Mouse (Mus musculus): ENCODE data around the gene Bcl7a. TPM values are rescaled to one million over a fixed set of nuclear protein-coding genes. Genes with fewer than 3 reads are reported as not detected.

The Bcl7a gene
- total RNA-seq, 2 experiments from 2014 or later: 4.9 to 10.7 TPM

DNA sequence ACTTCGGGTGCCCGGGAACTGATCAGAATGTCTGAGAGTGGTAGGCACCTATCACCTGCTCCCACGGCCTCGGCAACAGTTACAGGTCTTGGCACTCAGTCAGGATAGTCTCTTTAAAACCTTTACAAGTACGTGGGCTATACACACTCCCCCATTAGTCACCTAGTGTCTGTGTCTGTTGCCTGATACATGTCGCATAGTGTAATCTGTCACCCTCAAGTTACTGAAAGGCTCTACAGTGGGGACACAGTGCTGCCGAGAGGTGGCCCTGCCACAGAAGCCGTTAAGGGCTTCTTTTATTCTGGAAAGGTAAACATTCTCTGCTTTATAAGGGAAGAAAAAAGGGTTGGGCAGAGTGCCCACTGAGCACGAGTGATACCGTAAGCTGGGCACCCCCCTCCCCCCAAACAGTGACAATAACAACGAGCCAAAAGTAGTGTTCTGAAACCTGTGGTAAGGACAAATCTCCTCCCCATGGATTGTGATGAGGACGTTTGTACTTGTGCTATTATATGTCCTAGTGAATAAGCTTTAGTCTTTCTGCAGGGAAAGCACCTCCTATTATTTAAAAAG lies 30.5 kb upstream of the Bcl7a start:
- no peak for TF ChIP-seq CTCF (IDR thresholded peaks at IDR 0.05)
- Histone ChIP-seq H3K4me3 (no peak overlapping the region), H3K27ac (no peak overlapping the region)
- intact Hi-C loops (cut with DNase I): no loop called here
- DNase-seq: no peak

DNA sequence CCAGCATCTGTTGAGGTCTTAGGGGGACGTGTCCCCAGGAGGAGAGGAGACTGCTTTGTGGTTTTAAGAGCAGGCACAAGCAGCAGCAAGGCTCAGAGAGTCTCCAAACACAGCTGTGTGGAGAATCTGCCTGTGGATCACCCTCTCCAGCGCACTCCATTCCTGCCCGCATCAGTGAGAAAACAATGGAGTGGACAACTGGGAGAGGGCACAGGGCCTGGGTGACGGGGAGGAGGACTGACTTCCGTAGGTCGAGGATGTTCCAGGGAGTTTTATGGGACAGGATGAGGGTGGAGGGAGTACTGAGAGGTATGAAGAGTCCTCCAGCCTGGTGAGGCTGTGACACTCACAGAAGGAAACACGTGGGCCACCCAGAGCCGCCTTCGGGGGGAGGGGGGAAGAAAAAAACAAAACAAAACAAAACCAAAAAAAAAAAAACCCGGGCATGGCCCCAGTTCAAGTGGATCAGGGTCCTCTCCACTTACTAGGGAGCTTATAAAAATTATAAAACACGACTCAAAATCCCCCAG lies 29.7 kb upstream of the Bcl7a start:
- no peak overlapping the region for H3K27ac ChIP-seq
- no peak overlapping the region for H3K4me3 ChIP-seq
- DNase-seq: no peak
- intact Hi-C loops (cut with DNase I): no loop called here
- no peak for TF ChIP-seq CTCF (IDR thresholded peaks at IDR 0.05)

DNA sequence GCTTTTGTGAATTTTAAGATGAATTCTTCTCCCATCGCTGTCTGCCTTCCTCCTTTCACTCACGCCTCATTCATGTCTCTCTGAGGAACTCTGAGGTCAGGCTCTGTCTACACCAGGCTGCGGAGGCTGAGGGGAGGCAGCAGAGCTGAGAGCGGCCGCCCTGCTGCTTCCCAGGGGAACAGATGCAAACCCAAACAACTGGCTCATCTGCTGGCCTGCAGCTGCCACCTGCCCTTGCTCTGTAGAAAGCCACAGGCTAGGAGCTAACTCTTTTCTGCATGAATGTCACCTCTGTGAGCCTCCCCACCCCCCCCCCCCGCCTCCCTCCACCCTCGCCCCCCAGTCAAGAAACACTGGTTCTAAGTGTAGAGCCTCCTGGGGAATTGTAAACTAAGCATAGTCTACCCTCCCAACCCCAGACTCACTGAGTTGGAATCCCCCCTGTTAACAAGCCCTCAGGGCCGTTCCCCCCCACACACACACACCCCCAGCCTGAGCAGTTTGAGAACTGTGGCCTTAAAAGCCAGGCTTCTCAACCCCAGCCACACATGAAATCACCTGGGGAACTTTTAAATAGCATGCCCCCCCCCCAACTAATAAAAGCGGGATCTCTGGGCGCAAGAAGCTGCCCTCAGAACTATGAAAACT lies 28.3 kb upstream of the Bcl7a start:
- Histone ChIP-seq H3K4me3 (no peak overlapping the region), H3K27ac (no peak overlapping the region)
- no peak for TF ChIP-seq CTCF (IDR thresholded peaks at IDR 0.05)
- intact Hi-C loops (cut with DNase I): no loop called here
- no peak for DNase-seq

DNA sequence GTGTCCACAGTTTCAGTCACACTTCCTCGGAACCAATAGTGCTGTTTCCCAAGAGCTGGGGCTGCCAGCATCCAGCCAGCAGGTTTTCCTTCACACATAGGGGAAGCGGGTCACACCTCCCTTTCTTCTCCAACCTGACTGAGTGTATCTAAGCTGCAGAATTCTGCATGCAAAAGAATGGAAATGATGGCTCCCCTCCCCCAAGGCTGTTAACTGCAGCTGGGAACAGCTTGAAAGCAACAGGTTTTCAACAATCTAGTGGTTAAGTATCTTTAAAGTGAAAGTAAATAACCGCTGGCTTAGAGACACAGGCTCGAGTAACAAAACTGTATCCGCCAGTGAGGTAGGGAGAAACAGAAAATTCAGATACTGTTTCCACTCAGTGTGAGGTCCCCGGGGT lies 25.6 kb upstream of the Bcl7a start:
- H3K27ac ChIP-seq: peak overlapping the region; percentile 53; the same call in 1 of the 2 replicates
- no peak for DNase-seq
- H3K4me3 ChIP-seq: peak overlapping the region; percentile 72

DNA sequence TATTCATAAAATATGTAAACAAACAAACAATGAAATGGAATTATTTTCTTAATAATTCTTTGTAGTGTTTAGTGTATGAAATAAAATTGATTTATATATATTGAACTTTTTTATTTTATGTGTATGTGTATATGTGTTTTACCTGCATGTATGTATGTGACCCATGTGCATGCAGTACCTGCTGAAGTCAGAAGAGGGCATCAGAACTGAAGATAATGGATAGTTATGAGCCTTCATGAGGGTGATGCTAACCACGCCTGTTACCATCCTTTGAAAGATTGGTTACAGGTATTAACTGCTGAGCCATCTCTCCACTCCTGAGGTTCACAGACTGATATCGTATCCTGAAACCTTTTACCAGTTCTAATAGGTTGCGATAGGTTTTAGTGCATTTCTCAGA lies 23.5 kb upstream of the Bcl7a start:
- intact Hi-C loops (cut with DNase I): no loop called here
- peak; percentile 23; the same call in 1 of the 2 replicates for TF ChIP-seq CTCF (IDR thresholded peaks at IDR 0.05)

More for the DNA sequence above, 25.6 kb upstream of the Bcl7a start:
- TF ChIP-seq CTCF (IDR thresholded peaks at IDR 0.05): no peak
- intact Hi-C loops (cut with DNase I): no loop called here

DNA sequence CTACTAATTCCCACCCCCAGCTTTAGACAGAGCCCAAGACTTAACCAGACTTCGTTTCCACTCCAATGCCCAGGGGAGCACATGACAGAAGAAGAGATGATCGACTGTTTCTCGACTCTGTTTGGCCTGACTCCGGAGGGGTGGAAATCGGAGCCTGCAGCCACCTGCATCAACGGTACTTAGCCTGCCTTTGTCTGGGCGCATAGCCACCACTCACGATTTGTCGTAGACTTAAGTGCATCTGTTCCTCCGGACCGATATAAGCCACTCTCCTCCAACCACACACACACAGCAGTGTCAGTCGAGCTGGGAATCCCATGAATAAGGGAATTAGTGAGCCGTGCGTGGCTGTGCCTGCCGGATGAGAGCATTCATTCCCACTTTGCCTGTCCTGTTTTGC lies 19.4 kb upstream of the Bcl7a start:
- no peak for TF ChIP-seq CTCF (IDR thresholded peaks at IDR 0.05)

More for the DNA sequence above, 23.5 kb upstream of the Bcl7a start:
- no peak for DNase-seq
- Histone ChIP-seq H3K27ac (no peak overlapping the region), H3K4me3 (no peak overlapping the region)

DNA sequence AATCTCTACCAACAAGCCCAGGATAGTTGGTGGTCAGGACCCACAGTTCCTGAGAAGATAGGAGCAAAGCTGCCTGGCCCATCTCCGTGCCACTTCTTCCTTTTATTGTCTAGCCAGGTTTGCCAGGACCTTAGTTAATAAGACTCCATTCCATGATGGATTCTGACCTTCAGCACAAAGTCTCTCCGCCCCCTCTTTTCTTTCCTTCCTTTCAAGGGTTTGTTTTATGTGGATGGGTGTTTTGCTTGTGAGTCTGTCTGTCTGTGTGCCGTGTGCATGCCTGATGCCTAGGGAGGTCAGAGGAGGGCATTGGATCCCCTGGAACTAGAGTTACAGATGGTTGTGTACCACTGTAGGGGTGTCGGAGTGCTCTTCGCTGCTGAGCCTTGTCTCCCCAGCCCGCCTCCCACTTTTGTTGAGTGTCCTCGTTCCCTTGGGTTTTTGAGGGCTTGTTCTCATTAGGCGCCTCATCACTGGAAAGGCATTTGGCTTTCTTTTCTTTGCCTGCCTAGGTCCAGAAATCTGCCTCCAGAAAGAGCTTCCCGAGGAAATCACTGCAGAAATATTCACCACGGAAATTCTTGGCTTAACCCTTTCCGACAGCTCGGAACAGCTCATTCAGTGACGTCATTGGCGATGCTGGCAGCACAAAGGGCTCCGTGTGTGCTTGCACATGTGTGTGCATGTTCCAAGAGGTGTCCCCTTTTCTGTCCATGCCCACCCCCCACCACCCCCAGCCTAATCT lies 17.5 kb upstream of the Bcl7a start:
- Histone ChIP-seq H3K4me3 (peak overlapping the region; percentile 13; the same call in 1 of the 2 replicates), H3K27ac (peak overlapping the region; percentile 72)
- TF ChIP-seq CTCF (IDR thresholded peaks at IDR 0.05): no peak
- peak; percentile 49 for DNase-seq
- intact Hi-C loops (cut with DNase I): no loop called here

More for the DNA sequence above, 19.4 kb upstream of the Bcl7a start:
- intact Hi-C loops (cut with DNase I): no loop called here
- peak; percentile 71 for DNase-seq
- Histone ChIP-seq H3K27ac (no peak overlapping the region), H3K4me3 (peak overlapping the region; percentile 5; the same call in 1 of the 2 replicates)

DNA sequence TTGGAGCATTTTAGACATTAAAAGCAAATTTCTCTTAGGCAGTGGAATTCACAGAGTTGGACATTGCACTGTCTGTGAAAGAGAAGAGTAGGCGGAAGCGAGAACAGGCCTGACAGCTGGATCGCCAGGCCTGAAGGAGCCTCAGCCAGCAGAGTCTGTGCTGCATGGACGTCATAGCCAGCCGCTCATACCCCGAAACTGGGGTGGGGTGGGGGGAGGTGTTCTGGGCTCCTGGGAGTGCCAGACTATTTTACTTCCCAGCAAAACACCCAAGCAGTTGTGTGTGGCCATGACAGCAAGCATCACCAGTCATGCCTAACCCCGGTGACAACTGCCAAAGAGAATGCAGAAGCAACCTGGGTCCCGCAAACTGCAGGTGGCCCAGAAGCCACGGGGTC lies 16.9 kb upstream of the Bcl7a start:
- intact Hi-C loops (cut with DNase I): no loop called here
- Histone ChIP-seq H3K27ac (peak overlapping the region; percentile 72), H3K4me3 (peak overlapping the region; percentile 13; the same call in 1 of the 2 replicates)
- DNase-seq: peak; percentile 64
- no peak for TF ChIP-seq CTCF (IDR thresholded peaks at IDR 0.05)

DNA sequence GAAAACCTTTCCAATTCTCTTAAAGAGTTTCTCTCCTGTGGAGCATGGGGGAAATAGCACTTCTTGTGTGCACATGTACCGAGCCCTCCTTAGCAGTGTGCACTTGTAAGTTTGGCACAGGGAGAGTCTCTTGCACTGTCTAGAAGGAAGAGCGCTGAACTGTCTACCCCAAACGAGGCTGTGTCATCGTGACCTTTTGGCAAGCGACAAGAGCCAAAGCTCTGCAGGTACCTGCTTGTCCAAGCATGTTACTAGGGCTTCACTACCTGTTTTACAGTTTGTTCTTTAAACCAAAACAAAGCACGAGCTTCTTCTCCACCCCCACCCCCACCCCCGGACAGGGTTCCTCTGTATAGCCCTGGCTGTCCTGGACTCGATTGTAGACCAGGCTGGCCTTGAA lies 15.9 kb upstream of the Bcl7a start:
- Histone ChIP-seq H3K4me3 (no peak overlapping the region), H3K27ac (no peak overlapping the region)
- intact Hi-C loops (cut with DNase I): no loop called here
- no peak for DNase-seq
- no peak for TF ChIP-seq CTCF (IDR thresholded peaks at IDR 0.05)

DNA sequence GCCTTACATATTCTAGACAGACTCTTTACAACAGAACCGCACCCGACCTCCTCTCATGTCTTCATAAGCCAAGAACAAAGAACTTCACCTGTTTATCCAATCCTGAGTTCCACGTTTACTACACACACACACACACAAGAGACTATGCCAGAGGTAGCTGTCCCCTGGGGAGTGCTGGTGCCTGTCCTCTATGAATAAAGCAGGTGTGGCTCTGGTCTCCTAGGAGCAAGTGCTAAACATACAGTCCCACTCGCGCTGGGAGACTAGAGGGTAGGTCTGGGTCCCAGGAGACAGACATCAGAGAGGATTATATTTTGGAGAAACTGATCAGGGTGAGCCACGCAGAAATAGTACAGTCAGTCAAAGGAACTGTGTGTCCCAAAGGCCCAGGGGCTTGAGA lies 10.1 kb upstream of the Bcl7a start:
- DNase-seq: no peak
- intact Hi-C loops (cut with DNase I): no loop called here
- H3K4me3 ChIP-seq: no peak overlapping the region
- no peak for TF ChIP-seq CTCF (IDR thresholded peaks at IDR 0.05)
- no peak overlapping the region for H3K27ac ChIP-seq

DNA sequence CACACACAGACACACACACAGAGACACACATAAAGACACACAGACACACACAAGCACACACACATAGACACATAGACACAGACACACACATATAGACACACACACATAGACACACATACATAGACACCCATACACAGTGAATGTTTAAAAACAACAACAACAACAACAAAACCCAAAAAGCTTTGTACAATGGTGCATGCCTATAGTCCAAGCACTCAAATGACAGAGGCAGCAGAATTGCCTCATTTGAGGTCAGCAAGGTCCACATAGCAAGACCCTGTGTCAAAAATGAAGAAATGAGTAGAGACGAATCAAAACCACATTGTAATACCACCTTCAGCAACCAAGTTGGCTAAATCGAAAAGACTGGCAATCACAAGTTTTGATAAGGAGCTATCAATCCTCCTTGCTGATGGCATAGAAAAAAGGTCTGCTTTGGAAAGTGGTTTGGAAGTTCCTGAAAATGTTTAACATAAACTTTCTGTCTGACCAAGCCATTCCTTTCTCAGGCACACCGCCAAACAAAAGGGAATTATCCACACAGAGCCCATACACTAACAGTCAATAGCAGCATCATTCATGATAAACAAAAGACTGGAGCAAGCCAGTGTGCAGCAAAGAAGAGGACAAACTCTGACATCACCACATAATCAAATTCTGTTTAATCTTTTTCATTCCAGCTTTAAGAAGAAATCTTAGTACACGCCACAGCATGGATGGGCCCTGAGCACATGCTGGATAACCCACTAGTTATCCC lies 7.3 kb upstream of the Bcl7a start:
- DNase-seq: no peak
- Histone ChIP-seq H3K4me3 (no peak overlapping the region), H3K27ac (no peak overlapping the region)
- intact Hi-C loops (cut with DNase I): no loop called here
- no peak for TF ChIP-seq CTCF (IDR thresholded peaks at IDR 0.05)

DNA sequence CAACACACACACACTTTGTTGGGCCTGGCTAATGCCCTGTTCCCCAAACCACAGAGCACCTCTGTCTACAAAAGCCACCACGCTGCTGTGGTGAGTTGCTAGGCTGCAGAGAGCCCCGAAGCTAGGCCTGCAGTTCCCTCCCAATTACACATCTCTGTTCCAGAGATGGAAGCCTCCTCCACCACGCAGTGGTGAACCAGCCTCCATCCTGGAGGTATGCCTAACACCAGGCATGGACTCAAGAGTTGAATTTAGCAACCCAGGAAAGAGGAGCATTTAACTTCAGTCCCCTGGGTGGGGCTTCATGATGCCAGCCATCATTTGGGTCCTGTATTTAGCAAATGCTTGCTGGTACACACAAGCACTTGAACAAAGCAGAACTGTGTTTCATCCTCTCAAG lies 5.2 kb upstream of the Bcl7a start:
- H3K4me3 ChIP-seq: no peak overlapping the region
- TF ChIP-seq CTCF (IDR thresholded peaks at IDR 0.05): no peak
- no peak overlapping the region for H3K27ac ChIP-seq
- intact Hi-C loops (cut with DNase I): no loop called here
- no peak for DNase-seq

Data from gastrocnemius, adult 2 months (tissue).